Mouse (Mus musculus): ENCODE measurements at regions not wholly inside any gene's neighbourhood (a gene's known extent, or its start where the extent isn't known, plus 50 kb on each side); places are given as distances from the start of the nearest gene placed in this dataset.

DNA sequence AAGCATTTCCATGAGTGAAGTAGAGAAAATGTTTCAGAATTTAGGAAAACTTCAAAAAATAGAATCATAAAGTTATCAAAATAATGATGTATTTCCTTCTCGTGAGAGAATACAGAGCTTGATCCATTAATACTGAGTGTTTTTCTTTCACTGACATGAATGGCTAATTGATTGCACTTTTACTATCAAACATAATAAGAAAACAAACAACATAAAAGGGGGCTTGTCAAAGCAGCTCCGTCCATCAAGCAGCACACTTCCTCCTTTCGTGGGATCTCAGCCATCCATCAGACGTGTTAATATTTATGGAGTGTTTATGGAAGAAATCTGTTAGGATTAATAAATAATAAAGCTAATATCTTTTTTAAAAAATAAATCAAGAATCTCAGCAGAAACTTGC is 130.0 kb upstream of the Tox3 start:
- H3K36me3 ChIP-seq (ENCODE audit: control insufficient read depth, insufficient read depth, low read length): no peaks in the 10 kb centered on the region
- H3K4me2 ChIP-seq (ENCODE audit: low read length): no peak overlapping the region
- H3K27ac ChIP-seq (ENCODE audit: low read length): no peak overlapping the region
- no peak for ATAC-seq
- no peak overlapping the region for H3K9ac ChIP-seq (ENCODE audit: low read depth, low read length)
- H3K27me3 ChIP-seq (ENCODE audit: control insufficient read depth, insufficient read depth, low read depth, low read length): no peaks in the 10 kb centered on the region
- H3K9me3 ChIP-seq (replicated peaks; ENCODE audit: control insufficient read depth, low read length, poor library complexity, severe bottlenecking): no peaks in the 10 kb centered on the region
- WGBS: 75% methylated on average over 4 of the region's 4 CpGs
- no peaks in the 10 kb centered on the region for H3K4me1 ChIP-seq (ENCODE audit: control insufficient read depth, insufficient read depth, low read length)
- H3K4me3 ChIP-seq (ENCODE audit: low read depth, low read length): no peak overlapping the region

- H3K27ac ChIP-seq (ENCODE audit: low read length): no peak overlapping the region
- no peak overlapping the region for H3K9ac ChIP-seq (ENCODE audit: low read depth, low read length)
- ATAC-seq: no peak
- H3K4me3 ChIP-seq (ENCODE audit: low read depth, low read length): no peak overlapping the region
- H3K9me3 ChIP-seq (replicated peaks; ENCODE audit: control insufficient read depth, low read length, poor library complexity, severe bottlenecking): no peaks in the 10 kb centered on the region
- H3K27me3 ChIP-seq (ENCODE audit: control insufficient read depth, insufficient read depth, low read depth, low read length): no peaks in the 10 kb centered on the region
- no peaks in the 10 kb centered on the region for H3K36me3 ChIP-seq (ENCODE audit: control insufficient read depth, insufficient read depth, low read length)
- H3K4me1 ChIP-seq (ENCODE audit: control insufficient read depth, insufficient read depth, low read length): no peaks in the 10 kb centered on the region
- WGBS: 87% methylated on average over 7 of the region's 7 CpGs
- no peak overlapping the region for H3K4me2 ChIP-seq (ENCODE audit: low read length)
Observed at GRCm38 (mm10) chr8:90474066-90474465, 125.9 kb upstream of the Tox3 start.

DNA sequence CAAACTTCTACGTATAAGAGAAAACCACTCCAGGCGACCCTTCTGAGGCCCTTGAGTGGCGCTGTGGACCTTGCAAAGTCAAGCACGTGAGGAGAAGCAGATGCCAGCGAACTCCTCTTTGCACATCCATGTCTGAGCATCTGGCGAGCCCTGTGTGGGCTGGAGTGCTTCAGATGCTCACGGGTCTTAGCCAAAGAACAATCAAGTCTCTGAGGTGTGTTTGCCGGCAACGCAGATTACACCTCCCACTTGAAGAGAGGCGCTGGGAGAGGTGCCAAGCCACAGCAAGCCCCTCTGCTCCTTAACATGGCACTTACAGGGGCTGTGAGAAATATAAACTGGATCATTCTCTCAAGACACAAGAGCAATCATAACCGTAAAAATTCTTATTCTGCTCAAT is 122.7 kb upstream of the Tox3 start:
- no peak for ATAC-seq
- no peak overlapping the region for H3K9ac ChIP-seq (ENCODE audit: low read depth, low read length)
- H3K4me1 ChIP-seq (ENCODE audit: control insufficient read depth, insufficient read depth, low read length): no peaks in the 10 kb centered on the region
- H3K27ac ChIP-seq (ENCODE audit: low read length): no peak overlapping the region
- H3K4me3 ChIP-seq (ENCODE audit: low read depth, low read length): no peak overlapping the region
- H3K36me3 ChIP-seq (ENCODE audit: control insufficient read depth, insufficient read depth, low read length): no peaks in the 10 kb centered on the region
- H3K27me3 ChIP-seq (ENCODE audit: control insufficient read depth, insufficient read depth, low read depth, low read length): no peaks in the 10 kb centered on the region
- WGBS: 71% methylated on average over 11 of the region's 11 CpGs
- H3K4me2 ChIP-seq (ENCODE audit: low read length): no peak overlapping the region
- H3K9me3 ChIP-seq (replicated peaks; ENCODE audit: control insufficient read depth, low read length, poor library complexity, severe bottlenecking): no peaks in the 10 kb centered on the region

- no peak overlapping the region for H3K4me2 ChIP-seq (ENCODE audit: low read length)
- H3K27me3 ChIP-seq (ENCODE audit: control insufficient read depth, insufficient read depth, low read depth, low read length): no peaks in the 10 kb centered on the region
- H3K36me3 ChIP-seq (ENCODE audit: control insufficient read depth, insufficient read depth, low read length): no peaks in the 10 kb centered on the region
- no peaks in the 10 kb centered on the region for H3K4me1 ChIP-seq (ENCODE audit: control insufficient read depth, insufficient read depth, low read length)
- H3K9ac ChIP-seq (ENCODE audit: low read depth, low read length): no peak overlapping the region
- H3K27ac ChIP-seq (ENCODE audit: low read length): no peak overlapping the region
- WGBS: 86% methylated on average over 1 of the region's 1 CpGs
- no peak overlapping the region for H3K4me3 ChIP-seq (ENCODE audit: low read depth, low read length)
- ATAC-seq: no peak
- H3K9me3 ChIP-seq (replicated peaks; ENCODE audit: control insufficient read depth, low read length, poor library complexity, severe bottlenecking): no peaks in the 10 kb centered on the region
Observed at GRCm38 (mm10) chr8:90463708-90464107, 115.6 kb upstream of the Tox3 start.

- no peak for ATAC-seq
- Histone ChIP-seq H3K4me1 (ENCODE audit: control insufficient read depth, insufficient read depth, low read length) (peaks cover 10% of the 10 kb centered on the region), H3K4me3 (ENCODE audit: low read depth, low read length) (no peak overlapping the region), H3K9ac (ENCODE audit: low read depth, low read length) (no peak overlapping the region), H3K27ac (ENCODE audit: low read length) (no peak overlapping the region), H3K36me3 (ENCODE audit: control insufficient read depth, insufficient read depth, low read length) (no peaks in the 10 kb centered on the region), H3K9me3 (replicated peaks; ENCODE audit: control insufficient read depth, low read length, poor library complexity, severe bottlenecking) (no peaks in the 10 kb centered on the region), H3K4me2 (ENCODE audit: low read length) (no peak overlapping the region), H3K27me3 (ENCODE audit: control insufficient read depth, insufficient read depth, low read depth, low read length) (no peaks in the 10 kb centered on the region)
- WGBS: 79% methylated on average over 2 of the region's 2 CpGs
Observed at GRCm38 (mm10) chr8:90455321-90455720, 107.2 kb upstream of the Tox3 start.

- ATAC-seq: no peak
- H3K27ac ChIP-seq (ENCODE audit: low read length): peak overlapping the region; percentile 67
- no peak overlapping the region for H3K4me2 ChIP-seq (ENCODE audit: low read length)
Observed at GRCm38 (mm10) chr8:90454130-90454529, 106.0 kb upstream of the Tox3 start.

GRCm38 (mm10) chr8:90441058-90441851 is 93.1 kb upstream of the Tox3 start:
- no peak overlapping the region for H3K4me2 ChIP-seq (ENCODE audit: low read length)
- no peaks in the 10 kb centered on the region for H3K27me3 ChIP-seq (ENCODE audit: control insufficient read depth, insufficient read depth, low read depth, low read length)
- peaks cover 12% of the 10 kb centered on the region for H3K4me1 ChIP-seq (ENCODE audit: control insufficient read depth, insufficient read depth, low read length)
- peak overlapping the region; percentile 74 for H3K27ac ChIP-seq (ENCODE audit: low read length)
- H3K36me3 ChIP-seq (ENCODE audit: control insufficient read depth, insufficient read depth, low read length): no peaks in the 10 kb centered on the region
- WGBS: 16% methylated on average over 9 of the region's 9 CpGs
- no peaks in the 10 kb centered on the region for H3K9me3 ChIP-seq (replicated peaks; ENCODE audit: control insufficient read depth, low read length, poor library complexity, severe bottlenecking)
- no peak overlapping the region for H3K4me3 ChIP-seq (ENCODE audit: low read depth, low read length)
- peak; percentile 64; the same call in 1 of the 2 replicates for ATAC-seq
- H3K9ac ChIP-seq (ENCODE audit: low read depth, low read length): peak overlapping the region; percentile 6; the same call in 1 of the 2 replicates

More at GRCm38 (mm10) chr8:90454130-90454529, 106.0 kb upstream of the Tox3 start:
- Histone ChIP-seq H3K4me1 (ENCODE audit: control insufficient read depth, insufficient read depth, low read length) (peaks cover 14% of the 10 kb centered on the region), H3K36me3 (ENCODE audit: control insufficient read depth, insufficient read depth, low read length) (no peaks in the 10 kb centered on the region), H3K27me3 (ENCODE audit: control insufficient read depth, insufficient read depth, low read depth, low read length) (no peaks in the 10 kb centered on the region), H3K9ac (ENCODE audit: low read depth, low read length) (no peak overlapping the region), H3K9me3 (replicated peaks; ENCODE audit: control insufficient read depth, low read length, poor library complexity, severe bottlenecking) (no peaks in the 10 kb centered on the region), H3K4me3 (ENCODE audit: low read depth, low read length) (no peak overlapping the region)
- WGBS: 18% methylated on average over 5 of the region's 5 CpGs

DNA sequence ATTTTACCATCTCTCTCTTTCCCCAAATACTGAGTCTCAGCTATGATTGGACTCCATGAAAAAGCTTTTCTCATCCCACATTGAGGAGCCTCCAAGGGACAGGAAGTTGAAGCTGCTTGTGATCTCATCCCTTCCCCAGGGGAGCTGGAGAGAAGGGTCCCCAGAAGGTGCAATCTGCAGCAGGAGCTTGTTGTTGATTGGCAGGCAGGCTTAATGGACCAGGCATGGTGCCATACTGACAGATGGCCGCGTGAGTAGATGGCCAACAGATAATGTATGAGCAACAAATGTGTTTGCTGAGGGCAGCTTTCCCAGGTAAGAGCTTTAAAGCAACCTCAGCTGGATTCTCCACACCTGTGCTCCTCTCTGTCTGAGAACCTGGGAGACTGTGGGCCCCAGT is 65.9 kb upstream of the Tox3 start:
- Histone ChIP-seq H3K4me2 (ENCODE audit: low read length) (no peak overlapping the region), H3K36me3 (ENCODE audit: control insufficient read depth, insufficient read depth, low read length) (no peaks in the 10 kb centered on the region), H3K27me3 (ENCODE audit: control insufficient read depth, insufficient read depth, low read depth, low read length) (no peaks in the 10 kb centered on the region), H3K4me1 (ENCODE audit: control insufficient read depth, insufficient read depth, low read length) (no peaks in the 10 kb centered on the region), H3K9ac (ENCODE audit: low read depth, low read length) (no peak overlapping the region), H3K4me3 (ENCODE audit: low read depth, low read length) (no peak overlapping the region), H3K9me3 (replicated peaks; ENCODE audit: control insufficient read depth, low read length, poor library complexity, severe bottlenecking) (no peaks in the 10 kb centered on the region), H3K27ac (ENCODE audit: low read length) (no peak overlapping the region)
- 87% methylated on average over 2 of the region's 2 CpGs for WGBS
- ATAC-seq: no peak

Measured in midbrain, embryonic 16.5 days (tissue).